Mouse (Mus musculus) thymus, adult 2 months (tissue): ENCODE measurements around the gene Srsf10.

Experiments
- CTCF ChIP-seq: fragments of 200-500 bp; IDR thresholded peaks from 2 replicates; pipeline ENCODE4 v1.5.1; 2012; ENCODE audit warnings: mild to moderate bottlenecking, control low read depth, low read length, moderate library complexity, borderline replicate concordance; ENCODE audit not compliant: control insufficient read depth, poor library complexity, insufficient read depth; ENCODE audit errors: extremely low read depth
- POLR2A ChIP-seq: fragments of 200-500 bp; IDR thresholded peaks from 2 replicates; pipeline ENCODE4 v1.6.1; 2012; ENCODE audit warnings: mild to moderate bottlenecking, low read length, control low read depth, moderate library complexity; ENCODE audit not compliant: control insufficient read depth, poor library complexity, insufficient read depth; ENCODE audit errors: extremely low read depth

DNA sequence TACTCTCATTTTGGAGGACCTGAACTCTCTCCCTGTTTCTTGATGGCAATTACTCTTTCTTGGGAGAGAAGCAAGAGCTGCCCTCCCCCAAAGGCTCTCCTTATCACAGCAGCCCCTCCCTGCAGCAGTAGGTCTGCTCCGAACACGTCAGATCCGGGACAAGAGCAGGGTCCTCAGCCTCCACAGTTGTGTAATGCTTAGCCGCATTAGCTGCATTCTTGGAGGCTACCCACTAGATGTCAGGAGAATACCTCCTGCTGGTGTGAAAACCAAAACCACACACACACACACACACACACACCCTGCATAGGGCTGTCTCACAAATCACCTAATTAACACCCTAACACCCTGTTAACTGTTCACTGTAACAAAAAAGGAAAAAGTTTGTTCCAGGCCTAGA, 37.3 kb downstream of the Srsf10 start:
- TF ChIP-seq POLR2A (no peak), CTCF (no peak)
